Mouse (Mus musculus): ENCODE results near the gene Napepld.
A peak's percentile ranks its signal among the peaks of the same experiment; 100 is the strongest.
"Not testable (repeated sequence)": the region's sequence is repeated elsewhere in the genome, so short reads cannot be mapped to it uniquely, and the experiment has no call there.

Napepld gene

GRCm38 (mm10) chr5:21703708-21704107 lies 2.5 kb upstream of the Napepld start:
- DNase-seq, result no peak

GRCm38 (mm10) chr5:21702873-21703475 lies 1.8 kb upstream of the Napepld start:
- no peak for DNase-seq

DNA sequence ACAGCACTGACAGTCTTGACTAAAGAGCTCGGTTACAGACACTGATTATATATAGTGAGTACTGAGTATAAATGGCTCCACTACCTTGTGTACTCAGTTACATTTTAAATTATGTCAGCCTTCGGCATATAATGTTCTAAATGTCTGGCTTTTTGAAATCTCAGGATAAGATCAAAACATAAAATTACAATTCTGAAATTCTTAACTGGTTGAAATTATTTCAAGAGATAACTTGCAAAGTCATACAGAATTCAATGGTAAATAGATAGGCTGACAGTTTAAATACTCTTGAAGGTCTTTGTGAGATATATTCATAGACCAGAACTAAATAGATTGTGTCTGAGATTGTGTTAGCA lies 791 bp upstream of the Napepld start:
- no peak for DNase-seq

DNA sequence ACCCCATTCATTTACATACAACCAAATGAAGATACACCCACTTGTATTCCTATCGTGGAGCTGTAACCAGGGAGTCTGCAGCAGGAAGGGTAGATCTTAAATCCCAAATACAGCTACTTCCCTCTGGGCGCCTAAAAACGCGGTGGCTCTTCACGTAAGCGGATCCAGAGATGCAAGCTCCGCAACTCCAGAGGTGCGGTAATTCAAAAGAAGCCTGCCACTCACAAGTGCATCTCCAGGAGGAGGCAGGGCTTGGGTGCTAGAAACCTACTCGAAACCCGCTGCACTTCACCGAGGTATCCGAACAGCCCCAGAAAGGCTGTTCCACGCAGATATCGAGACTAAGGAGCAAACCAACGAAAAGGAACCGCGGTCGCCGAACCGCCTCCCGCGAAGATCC lies 262 bp downstream of the Napepld start:
- no peak for DNase-seq

- no peak for DNase-seq
Observed at GRCm38 (mm10) chr5:21700272-21700821, 849 bp downstream of the Napepld start.

- DNase-seq, result not testable (repeated sequence)
Observed at GRCm38 (mm10) chr5:21699555-21699954, 1.6 kb downstream of the Napepld start.

- DNase-seq, result no peak
Observed at GRCm38 (mm10) chr5:21694854-21695490, 6.2 kb downstream of the Napepld start.

DNA sequence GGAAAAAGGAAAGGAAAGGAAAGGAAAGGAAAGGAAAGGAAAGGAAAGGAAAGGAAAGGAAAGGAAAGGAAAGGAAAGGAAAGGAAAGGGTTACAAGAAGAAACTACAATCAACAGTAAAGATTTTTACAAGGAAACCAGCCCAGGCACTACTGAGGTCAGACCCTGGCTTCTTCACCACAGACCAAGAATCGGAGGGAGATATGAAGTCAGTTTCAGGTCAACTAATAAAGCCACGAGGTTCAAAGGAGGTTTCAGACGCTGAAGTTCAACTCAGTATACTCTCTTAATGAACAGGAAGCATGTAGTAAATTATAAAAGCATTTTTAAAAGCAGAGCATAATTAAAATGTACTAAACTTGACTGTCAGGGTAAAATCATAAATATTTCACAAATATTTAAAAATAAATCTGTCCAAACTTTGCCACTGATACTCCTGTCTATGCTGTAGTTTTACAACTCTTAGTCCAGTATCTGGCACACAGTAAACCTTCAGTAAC lies 7.8 kb downstream of the Napepld start:
- no peak for DNase-seq

- DNase-seq, result no peak
Observed at GRCm38 (mm10) chr5:21692230-21692629, 9.0 kb downstream of the Napepld start.

DNA sequence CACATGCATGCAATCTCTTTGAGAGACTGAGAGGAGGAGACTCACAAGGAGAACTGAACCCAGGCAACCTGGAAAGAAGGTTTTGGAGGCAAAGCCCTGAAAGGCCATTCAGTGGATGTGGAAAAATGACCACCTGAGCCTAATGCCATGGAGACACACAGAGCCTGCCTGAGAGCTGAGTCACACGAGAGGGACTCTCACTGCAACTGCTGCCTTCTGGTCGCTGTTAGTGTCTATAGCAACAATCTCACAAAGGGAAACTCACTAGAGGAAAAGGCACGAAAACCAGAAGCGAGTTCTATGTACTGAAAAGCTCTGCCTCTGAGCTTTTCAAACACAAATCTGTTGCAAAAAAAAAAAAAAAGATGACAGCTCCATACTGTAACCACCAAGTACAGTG lies 14.2 kb downstream of the Napepld start:
- DNase-seq, result no peak

GRCm38 (mm10) chr5:21685001-21685400 lies 16.2 kb downstream of the Napepld start:
- no peak for DNase-seq

- DNase-seq, result no peak
Observed at GRCm38 (mm10) chr5:21683811-21684210, 17.4 kb downstream of the Napepld start.

GRCm38 (mm10) chr5:21680940-21681339 lies 20.3 kb downstream of the Napepld start:
- no peak for DNase-seq

DNA sequence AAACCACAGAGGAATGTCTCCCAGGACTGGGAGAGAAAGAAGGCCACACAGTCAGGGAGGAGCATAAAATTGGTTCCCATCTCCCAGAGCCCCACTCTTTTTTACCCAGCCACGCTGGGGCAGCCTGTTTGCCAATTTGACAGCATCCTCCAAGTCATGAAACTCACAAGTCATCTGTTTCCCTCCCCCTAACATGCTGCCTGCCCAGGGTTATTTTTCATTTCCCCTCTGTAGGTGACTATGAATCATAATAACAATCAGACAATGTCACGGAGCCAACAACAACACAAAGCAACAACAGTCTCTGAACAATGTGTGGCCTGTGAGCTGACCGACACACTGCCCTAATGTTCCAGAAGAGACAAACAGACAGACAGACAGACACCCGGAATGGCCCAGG lies 21.2 kb downstream of the Napepld start:
- no peak for DNase-seq

DNA sequence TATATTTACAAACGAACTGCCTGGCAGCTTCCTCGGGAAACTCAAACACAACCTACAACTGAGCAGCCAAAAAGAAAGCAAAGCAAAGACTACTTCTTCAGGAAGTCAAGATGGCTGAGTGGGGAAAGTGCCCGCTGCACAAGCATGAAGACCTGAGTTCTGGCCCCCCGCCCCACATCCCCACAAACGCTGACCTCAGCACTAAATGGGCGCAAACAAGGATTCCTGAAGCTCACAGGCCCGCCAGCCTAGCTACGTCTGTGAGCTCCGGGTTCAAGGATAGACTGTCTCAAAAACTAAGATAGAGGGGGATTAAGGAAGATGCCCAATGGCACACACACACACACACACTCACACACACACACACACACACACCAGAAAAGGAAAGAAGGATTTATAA lies 22.8 kb downstream of the Napepld start:
- no peak for DNase-seq

DNA sequence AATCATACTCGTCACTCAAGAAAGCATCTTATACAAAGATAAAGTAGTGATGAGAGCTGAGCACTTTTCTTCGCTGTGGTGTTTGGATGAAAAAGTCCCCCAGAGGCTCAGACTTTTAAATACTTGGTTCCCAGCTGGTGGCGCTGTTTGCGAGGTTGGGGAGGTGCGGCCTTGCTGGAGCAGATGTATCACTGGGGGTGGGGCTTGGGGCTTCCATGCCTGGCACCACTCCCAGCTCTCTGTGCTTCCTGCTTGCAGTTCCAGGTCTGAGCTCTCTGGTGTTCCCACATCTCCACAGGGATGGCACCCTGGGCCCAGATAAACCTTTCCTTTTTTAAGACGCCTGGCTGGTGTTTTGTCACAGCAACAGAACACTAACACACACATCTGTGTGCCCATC lies 23.3 kb downstream of the Napepld start:
- DNase-seq, result peak; percentile 30

DNA sequence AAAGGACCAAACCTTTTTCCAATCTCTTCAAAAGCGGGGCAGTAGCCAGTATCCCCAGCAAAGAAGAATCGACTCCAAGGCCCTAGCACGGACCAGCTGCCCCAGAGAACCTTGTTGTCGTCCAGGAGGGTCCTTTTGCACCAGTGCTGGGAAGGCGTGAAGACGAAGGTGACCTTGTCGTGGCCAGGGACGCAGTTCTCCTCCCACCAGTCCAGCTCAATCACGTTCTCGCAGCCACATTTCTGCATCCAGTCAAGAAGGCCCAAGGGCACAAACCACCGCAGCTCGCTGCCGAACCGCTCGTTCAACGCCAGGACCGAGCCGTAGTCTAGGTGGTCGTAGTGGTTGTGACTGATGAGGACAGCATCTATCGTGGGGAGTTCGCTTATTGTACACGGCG lies 25.7 kb downstream of the Napepld start:
- no peak for DNase-seq

GRCm38 (mm10) chr5:21675019-21675418 lies 26.2 kb downstream of the Napepld start:
- no peak for DNase-seq

GRCm38 (mm10) chr5:21673742-21674141 lies 27.5 kb downstream of the Napepld start:
- DNase-seq, result no peak

GRCm38 (mm10) chr5:21672812-21673635 lies 28.2 kb downstream of the Napepld start:
- DNase-seq, result no peak

DNA sequence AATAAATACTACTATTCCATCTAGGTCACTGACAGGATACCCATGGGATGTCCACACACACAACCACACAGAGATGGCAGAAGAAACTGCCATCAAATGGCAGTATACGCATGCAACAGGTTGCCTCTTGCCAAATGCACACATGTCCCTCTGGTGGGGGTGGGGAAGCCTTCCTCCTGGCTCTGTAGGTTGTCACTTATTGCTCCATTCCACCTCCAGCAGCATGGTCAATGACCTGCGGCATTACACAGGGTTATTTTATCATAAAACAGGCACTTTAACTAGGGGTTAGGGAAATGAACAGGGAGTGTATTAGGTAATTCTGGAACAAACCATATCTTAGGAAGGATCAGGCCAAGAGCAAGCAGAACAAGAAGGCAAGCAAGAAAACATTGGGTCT lies 31.9 kb downstream of the Napepld start:
- no peak for DNase-seq

DNA sequence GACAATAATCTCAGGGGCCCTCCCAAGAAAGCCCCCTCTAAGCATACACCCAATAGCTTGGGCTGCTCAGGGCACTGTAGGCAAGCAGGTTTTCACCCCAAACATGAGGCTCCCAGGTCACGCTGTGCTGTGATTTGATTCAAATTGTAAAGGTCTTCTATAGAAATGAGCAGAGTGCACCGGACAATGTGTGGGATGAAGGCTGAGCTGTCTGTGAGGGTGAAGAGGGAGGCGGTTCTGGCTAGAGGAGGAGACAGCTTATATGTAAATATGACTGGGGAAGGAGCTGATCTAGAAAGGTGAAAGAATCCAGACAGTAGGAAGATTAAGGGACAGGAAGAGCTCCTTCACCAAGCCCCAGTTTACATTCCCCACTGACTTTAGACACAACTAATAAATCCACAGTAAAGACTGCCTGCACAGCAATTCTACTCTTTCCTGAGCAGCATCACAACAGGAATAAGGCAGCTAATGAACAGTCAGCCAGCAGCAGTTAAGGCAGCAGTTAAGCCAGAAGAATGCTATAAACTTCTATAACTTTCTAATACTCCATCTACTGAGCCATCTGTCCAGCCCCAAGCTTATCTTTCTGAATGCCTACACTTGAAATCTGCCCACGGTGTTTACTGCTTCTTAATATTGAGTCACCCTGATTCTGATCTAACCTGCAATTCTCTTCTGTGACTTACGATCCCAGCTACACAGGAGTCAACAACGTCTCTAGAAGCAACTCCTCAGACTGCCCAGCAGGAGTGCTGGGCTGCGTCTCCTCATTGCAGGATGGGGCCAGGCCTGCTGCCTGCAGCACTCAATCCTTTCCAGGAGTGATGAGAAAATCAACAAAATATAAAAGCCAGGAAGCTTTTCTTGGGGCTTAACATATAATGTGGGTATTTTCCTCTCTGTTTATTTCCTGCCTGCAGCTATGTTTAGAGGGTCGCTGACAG lies 33.7 kb downstream of the Napepld start:
- no peak for DNase-seq

DNA sequence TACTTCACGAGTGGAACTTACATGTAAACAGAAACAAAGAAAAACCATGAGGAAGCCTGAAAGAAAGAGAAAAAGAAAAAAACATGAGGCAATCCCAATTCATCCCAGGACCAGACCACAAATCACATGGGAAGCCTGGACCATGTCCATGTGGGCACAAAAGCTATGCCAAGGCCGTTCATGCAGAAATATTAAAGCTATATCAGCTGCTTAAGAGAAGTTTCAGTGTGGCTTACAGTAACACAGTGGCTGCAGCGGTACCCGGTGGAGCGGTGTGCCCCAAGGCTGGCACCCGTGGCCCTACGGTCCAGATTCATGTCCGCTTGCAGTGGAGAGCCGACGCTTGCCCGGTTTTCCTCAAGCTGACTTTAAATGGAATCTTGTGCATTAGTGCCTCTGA lies 38.1 kb downstream of the Napepld start:
- DNase-seq, result no peak

Measured in lung, postnatal 10 days (tissue).